Comparison of ENCODE assay signal across 27 mouse cellular contexts in genomic region chr16:5829071-5829470, GRCm38 (mm10). TPM values are rescaled to one million over a fixed set of nuclear protein-coding genes. Genes with fewer than 3 reads are reported as not detected.
A peak's percentile ranks its signal among the peaks of the same experiment; 100 is the strongest.
DNase-seq lines count a peak whose midpoint lies in the region; ATAC-seq and TF ChIP-seq lines count a peak whose summit lies in the region.
"Had no signal": no experiment of that assay in that cellular context is flagged by ENCODE, and none has a peak within 500 bp of the region (broad histone marks: within the 10 kb centered on the region; RNA-seq: fewer than 3 reads in every experiment).

No protein-coding gene starts in this region.

- ATAC-seq in forebrain, postnatal 0 days = no peak
- no peak for ATAC-seq in forebrain, embryonic 16.5 days
- peak; percentile 76 for ATAC-seq in hindbrain, embryonic 16.5 days
- ATAC-seq in neural tube, embryonic 15.5 days (ENCODE audit: low FRiP score) = peak; percentile 31; the same call in 1 of the 2 replicates
- ATAC-seq: forebrain, embryonic 15.5 days; inflammation-experienced regulatory T-cells, adult 6 months had no signal

- no peak overlapping the region for H3K4me2 ChIP-seq in forebrain, postnatal 0 days (ENCODE audit: low read depth)
- no peak overlapping the region for H3K4me2 ChIP-seq in forebrain, embryonic 16.5 days (ENCODE audit: low read length)
- no peak overlapping the region for H3K4me2 ChIP-seq in hindbrain, embryonic 16.5 days (ENCODE audit: low read length)
- H3K4me2 ChIP-seq in neural tube, embryonic 15.5 days = no peak overlapping the region
- H3K4me2 ChIP-seq: forebrain, embryonic 15.5 days; heart, embryonic 15.5 days; limb, embryonic 12.5 days; liver, embryonic 15.5 days; lung, embryonic 14.5 days; stomach, embryonic 15.5 days had no signal

- H3K36me3 ChIP-seq in forebrain, postnatal 0 days (ENCODE audit: insufficient read depth) = no peaks in the 10 kb centered on the region
- H3K36me3 ChIP-seq in forebrain, embryonic 16.5 days (ENCODE audit: control insufficient read depth, insufficient read depth) = no peaks in the 10 kb centered on the region
- H3K36me3 ChIP-seq in hindbrain, embryonic 16.5 days (ENCODE audit: control insufficient read depth, insufficient read depth, low read length) = no peaks in the 10 kb centered on the region
- no peaks in the 10 kb centered on the region for H3K36me3 ChIP-seq in hindbrain, embryonic 10.5 days
- H3K36me3 ChIP-seq in neural tube, embryonic 15.5 days = no peaks in the 10 kb centered on the region
- H3K36me3 ChIP-seq: forebrain, embryonic 15.5 days; heart, embryonic 10.5 days; heart, embryonic 15.5 days; limb, embryonic 12.5 days; liver, embryonic 15.5 days; midbrain, embryonic 10.5 days; stomach, embryonic 15.5 days had no signal

- TF ChIP-seq CTCF in forebrain, postnatal 0 days (IDR thresholded peaks at IDR 0.05; ENCODE audit: low read depth) = no peak

- no peak overlapping the region for H3K9ac ChIP-seq in forebrain, postnatal 0 days
- H3K9ac ChIP-seq in forebrain, embryonic 16.5 days (replicated peaks; ENCODE audit: low read depth, low read length) = no peak overlapping the region
- H3K9ac ChIP-seq in hindbrain, embryonic 16.5 days (ENCODE audit: low read depth, low read length) = no peak overlapping the region
- no peak overlapping the region for H3K9ac ChIP-seq in neural tube, embryonic 15.5 days (replicated peaks)
- H3K9ac ChIP-seq: forebrain, embryonic 15.5 days; heart, embryonic 15.5 days; limb, embryonic 12.5 days; liver, embryonic 15.5 days; lung, embryonic 14.5 days; stomach, embryonic 15.5 days had no signal

- H3K4me1 ChIP-seq in forebrain, postnatal 0 days (ENCODE audit: insufficient read depth) = no peaks in the 10 kb centered on the region; the same call in 1 of the 2 replicates
- no peaks in the 10 kb centered on the region for H3K4me1 ChIP-seq in forebrain, embryonic 16.5 days (replicated peaks; ENCODE audit: control insufficient read depth, insufficient read depth, low read length)
- no peaks in the 10 kb centered on the region for H3K4me1 ChIP-seq in hindbrain, embryonic 16.5 days (ENCODE audit: control insufficient read depth, insufficient read depth, low read depth, low read length)
- no peaks in the 10 kb centered on the region for H3K4me1 ChIP-seq in hindbrain, embryonic 10.5 days (replicated peaks)
- H3K4me1 ChIP-seq in neural tube, embryonic 15.5 days = no peaks in the 10 kb centered on the region
- H3K4me1 ChIP-seq: heart, embryonic 10.5 days; heart, embryonic 15.5 days; limb, embryonic 12.5 days; liver, embryonic 15.5 days; midbrain, embryonic 10.5 days; stomach, embryonic 15.5 days had no signal

- H3K9me3 ChIP-seq in forebrain, postnatal 0 days (ENCODE audit: low read length) = no peaks in the 10 kb centered on the region
- no peaks in the 10 kb centered on the region for H3K9me3 ChIP-seq in forebrain, embryonic 16.5 days (ENCODE audit: control insufficient read depth, low read length)
- H3K9me3 ChIP-seq in hindbrain, embryonic 16.5 days (ENCODE audit: control insufficient read depth, low read length) = no peaks in the 10 kb centered on the region
- H3K9me3 ChIP-seq in hindbrain, embryonic 10.5 days = no peaks in the 10 kb centered on the region
- H3K9me3 ChIP-seq in neural tube, embryonic 15.5 days (replicated peaks) = no peaks in the 10 kb centered on the region
- H3K9me3 ChIP-seq: forebrain, embryonic 15.5 days; heart, embryonic 10.5 days; heart, embryonic 15.5 days; midbrain, embryonic 10.5 days; stomach, embryonic 15.5 days had no signal

- no peaks in the 10 kb centered on the region for H3K27me3 ChIP-seq in forebrain, postnatal 0 days (ENCODE audit: insufficient read depth, low read length)
- no peaks in the 10 kb centered on the region for H3K27me3 ChIP-seq in forebrain, embryonic 16.5 days (replicated peaks; ENCODE audit: control insufficient read depth, insufficient read depth, low read length)
- no peaks in the 10 kb centered on the region for H3K27me3 ChIP-seq in hindbrain, embryonic 16.5 days (replicated peaks; ENCODE audit: control insufficient read depth, insufficient read depth, low read length)
- no peaks in the 10 kb centered on the region for H3K27me3 ChIP-seq in hindbrain, embryonic 10.5 days (ENCODE audit: insufficient read depth, poor library complexity, severe bottlenecking)
- no peaks in the 10 kb centered on the region for H3K27me3 ChIP-seq in neural tube, embryonic 15.5 days (replicated peaks)
- H3K27me3 ChIP-seq: forebrain, embryonic 15.5 days; heart, embryonic 15.5 days; limb, embryonic 12.5 days; liver, embryonic 15.5 days; stomach, embryonic 15.5 days had no signal

- peak; percentile 42 for DNase-seq in forebrain, postnatal 0 days
- DNase-seq in hindbrain, embryonic 10.5 days (ENCODE audit: low spot score) = no peak
- DNase-seq in neural tube, embryonic 10.5 days (ENCODE audit: extremely low spot score, low spot score) = no peak
- DNase-seq: adrenal gland, postnatal 25 days; B cell, adult 2 months; cerebellum, adult 11 months; heart, postnatal 36 days; kidney, adult 11 months; kidney, postnatal 14 days; layer of hippocampus, adult 9-11 months; lung, embryonic 14.5 days; lung, postnatal 14 days; right cerebral cortex, postnatal 25 days had no signal

- no peak overlapping the region for H3K4me3 ChIP-seq in forebrain, postnatal 0 days (ENCODE audit: low read depth, low read length)
- no peak overlapping the region for H3K4me3 ChIP-seq in forebrain, embryonic 16.5 days (replicated peaks; ENCODE audit: low read length)
- H3K4me3 ChIP-seq in hindbrain, embryonic 16.5 days (ENCODE audit: low read length) = no peak overlapping the region
- no peak overlapping the region for H3K4me3 ChIP-seq in hindbrain, embryonic 10.5 days
- no peak overlapping the region for H3K4me3 ChIP-seq in neural tube, embryonic 15.5 days (replicated peaks)
- H3K4me3 ChIP-seq: forebrain, embryonic 15.5 days; heart, embryonic 10.5 days; heart, embryonic 15.5 days; limb, embryonic 12.5 days; liver, embryonic 15.5 days; midbrain, embryonic 10.5 days; stomach, embryonic 15.5 days had no signal

- H3K27ac ChIP-seq in forebrain, postnatal 0 days (ENCODE audit: low read depth, low read length) = no peak overlapping the region
- H3K27ac ChIP-seq in forebrain, embryonic 16.5 days (ENCODE audit: low read length) = no peak overlapping the region
- H3K27ac ChIP-seq in hindbrain, embryonic 16.5 days (ENCODE audit: low read depth, low read length) = no peak overlapping the region
- H3K27ac ChIP-seq in hindbrain, embryonic 10.5 days = no peak overlapping the region
- H3K27ac ChIP-seq in neural tube, embryonic 15.5 days (replicated peaks) = peak overlapping the region; percentile 45; the same call in 1 of the 2 replicates
- H3K27ac ChIP-seq: forebrain, embryonic 15.5 days; heart, embryonic 10.5 days; heart, embryonic 15.5 days; limb, embryonic 12.5 days; liver, embryonic 15.5 days; midbrain, embryonic 10.5 days; stomach, embryonic 15.5 days had no signal

- 35% methylated on average over 9 of the region's 9 CpGs for WGBS in forebrain, postnatal 0 days
- WGBS in forebrain, embryonic 16.5 days = 38% methylated on average over 9 of the region's 9 CpGs
- 58% methylated on average over 9 of the region's 9 CpGs for WGBS in hindbrain, embryonic 16.5 days
- 73% methylated on average over 9 of the region's 9 CpGs for WGBS in hindbrain, embryonic 10.5 days
- 26% methylated on average over 9 of the region's 9 CpGs for WGBS in neural tube, embryonic 15.5 days

RNA-seq across cellular contexts. Expression of gene Rbfox1, which starts 56.1 kb away (rescaled TPM):
- total RNA-seq in forebrain, postnatal 0 days (2014; rRNA removed) = 124 and 129 TPM in 2 replicates
- 213 and 214 TPM in 2 replicates for polyA plus RNA-seq in forebrain, postnatal 0 days (2015; fragmentation: Nextera tagmentation; extraction: Ambion mirVana)
- 210 and 216 TPM in 2 replicates for polyA plus RNA-seq in forebrain, embryonic 16.5 days (2015; fragmentation: Nextera tagmentation; extraction: Ambion mirVana)
- 256 and 276 TPM in 2 replicates for polyA plus RNA-seq in hindbrain, embryonic 16.5 days (2015; fragmentation: Nextera tagmentation; extraction: Ambion mirVana)
- 4.9 and 14.6 TPM in 2 replicates for polyA plus RNA-seq in hindbrain, embryonic 10.5 days (2016; fragmentation: Nextera tagmentation; extraction: Ambion mirVana)
- polyA plus RNA-seq in neural tube, embryonic 15.5 days (2015; fragmentation: Nextera tagmentation; extraction: Ambion mirVana) = 300 and 351 TPM in 2 replicates
- total RNA-seq: monocyte, adult 5-6 weeks; neutrophil, adult 5-6 weeks had no signal
- polyA plus RNA-seq: inflammation-experienced regulatory T-cells, adult 6 months; liver, adult 2 months had no signal

Comparison
In these comparisons a context has a peak if more than half of its experiments do, and no peak if none do; other contexts are left out.
1. RNA of gene Rbfox1, which starts 56.1 kb away (polyA plus RNA-seq): 300 to 351 TPM in neural tube, embryonic 15.5 days, 256 to 276 TPM in hindbrain, embryonic 16.5 days, 213 to 214 TPM in forebrain, postnatal 0 days and 210 to 216 TPM in forebrain, embryonic 16.5 days; 4.9 to 14.6 TPM in hindbrain, embryonic 10.5 days; every median in the first group is over 10 times any median in the second.
2. ATAC-seq: peak in hindbrain, embryonic 16.5 days (single experiment) and neural tube, embryonic 15.5 days (single experiment); none in forebrain, postnatal 0 days (single experiment) and forebrain, embryonic 16.5 days (single experiment).